In genomic region chr4:59457941-59458340, GRCm38 (mm10) we compare ENCODE assay signal across 8 mouse cellular contexts. TPM values are rescaled to one million over a fixed set of nuclear protein-coding genes. Genes with fewer than 3 reads are reported as not detected.
DNase-seq lines count a peak whose midpoint lies in the region; ATAC-seq and TF ChIP-seq lines count a peak whose summit lies in the region.

No protein-coding gene starts in this region.

- no peak overlapping the region for H3K4me3 ChIP-seq in heart, embryonic 12.5 days
- no peak overlapping the region for H3K4me3 ChIP-seq in embryonic facial prominence, embryonic 14.5 days (ENCODE audit: low read depth, low read length)
- H3K4me3 ChIP-seq in lung, embryonic 14.5 days (ENCODE audit: low read depth, low read length): no peak overlapping the region

- TF ChIP-seq CTCF in lung, embryonic 14.5 days (IDR thresholded peaks at IDR 0.05; ENCODE audit: low read depth): no peak

- 45% methylated on average over 9 of the region's 9 CpGs for WGBS in heart, embryonic 12.5 days
- WGBS in embryonic facial prominence, embryonic 14.5 days: 26% methylated on average over 9 of the region's 9 CpGs
- WGBS in lung, embryonic 14.5 days: 28% methylated on average over 9 of the region's 9 CpGs

- ATAC-seq in heart, embryonic 12.5 days (ENCODE audit: insufficient number of reproducible peaks, low FRiP score): no peak
- peak; percentile 38; the same call in 1 of the 2 replicates for ATAC-seq in embryonic facial prominence, embryonic 14.5 days (ENCODE audit: low read depth)
- ATAC-seq in lung, embryonic 14.5 days (ENCODE audit: insufficient read depth): no peak

- H3K9ac ChIP-seq in heart, embryonic 12.5 days: no peak overlapping the region
- H3K9ac ChIP-seq in embryonic facial prominence, embryonic 14.5 days (ENCODE audit: low read depth, low read length): no peak overlapping the region
- H3K9ac ChIP-seq in lung, embryonic 14.5 days: no peak overlapping the region

- peak; percentile 93 for DNase-seq in heart, adult 11 months
- peak; percentile 85 for DNase-seq in 416B (ENCODE audit: low read depth)
- peak; percentile 81 for DNase-seq in embryonic facial prominence, embryonic 14.5 days (ENCODE audit: low spot score)
- DNase-seq in lung, embryonic 14.5 days: peak; percentile 86
- no peak for DNase-seq in thymus, postnatal 10 days (ENCODE audit: low spot score in 2 of 2)
- DNase-seq in yolk sac, embryonic 10.5 days (ENCODE audit: low spot score): no peak
- DNase-seq in left cerebral cortex, adult 9 months (ENCODE audit: low spot score in 2 of 2): no peak

- H3K9me3 ChIP-seq in heart, embryonic 12.5 days (replicated peaks): no peaks in the 10 kb centered on the region
- H3K9me3 ChIP-seq in embryonic facial prominence, embryonic 14.5 days (ENCODE audit: control insufficient read depth, low read length): no peaks in the 10 kb centered on the region
- no peaks in the 10 kb centered on the region for H3K9me3 ChIP-seq in lung, embryonic 14.5 days (ENCODE audit: low read depth, low read length)

- H3K27me3 ChIP-seq in heart, embryonic 12.5 days (replicated peaks): no peaks in the 10 kb centered on the region
- H3K27me3 ChIP-seq in embryonic facial prominence, embryonic 14.5 days (replicated peaks; ENCODE audit: control insufficient read depth, insufficient read depth, low read length): no peaks in the 10 kb centered on the region
- H3K27me3 ChIP-seq in lung, embryonic 14.5 days (ENCODE audit: insufficient read depth, low read length): no peaks in the 10 kb centered on the region

- H3K4me1 ChIP-seq in heart, embryonic 12.5 days (replicated peaks): peaks cover 41% of the 10 kb centered on the region
- peaks cover 7% of the 10 kb centered on the region; the same call in 1 of the 2 replicates for H3K4me1 ChIP-seq in embryonic facial prominence, embryonic 14.5 days (ENCODE audit: control insufficient read depth, insufficient read depth, low read length)
- peaks cover 19% of the 10 kb centered on the region; the same call in 1 of the 2 replicates for H3K4me1 ChIP-seq in lung, embryonic 14.5 days (ENCODE audit: insufficient read depth)

- H3K27ac ChIP-seq in heart, embryonic 12.5 days (ENCODE audit: poor library complexity, severe bottlenecking): no peak overlapping the region
- H3K27ac ChIP-seq in embryonic facial prominence, embryonic 14.5 days (replicated peaks; ENCODE audit: low read depth, low read length): no peak overlapping the region; the same call in 1 of the 2 replicates
- no peak overlapping the region for H3K27ac ChIP-seq in lung, embryonic 14.5 days (ENCODE audit: low read depth)

- H3K4me2 ChIP-seq in heart, embryonic 12.5 days: no peak overlapping the region
- no peak overlapping the region; the same call in 1 of the 2 replicates for H3K4me2 ChIP-seq in embryonic facial prominence, embryonic 14.5 days (ENCODE audit: low read depth, low read length)
- H3K4me2 ChIP-seq in lung, embryonic 14.5 days: peak overlapping the region; percentile 23; the same call in 1 of the 2 replicates

- H3K36me3 ChIP-seq in heart, embryonic 12.5 days: no peaks in the 10 kb centered on the region
- H3K36me3 ChIP-seq in embryonic facial prominence, embryonic 14.5 days (ENCODE audit: control insufficient read depth, insufficient read depth, low read length): no peaks in the 10 kb centered on the region
- no peaks in the 10 kb centered on the region for H3K36me3 ChIP-seq in lung, embryonic 14.5 days (ENCODE audit: insufficient read depth)

RNA-seq across cellular contexts. Expression of gene Susd1, which starts 19.5 kb away (rescaled TPM):
- 9.0 and 10.0 TPM in 2 replicates for polyA plus RNA-seq in heart, embryonic 12.5 days (2016; fragmentation: Nextera tagmentation; extraction: Ambion mirVana)
- 2.1 and 2.2 TPM in 2 replicates for polyA plus RNA-seq in embryonic facial prominence, embryonic 14.5 days (2014; fragmentation: Nextera tagmentation; extraction: Ambion mirVana)
- 5.1 and 5.6 TPM in 2 replicates for polyA plus RNA-seq in lung, embryonic 14.5 days (2014; fragmentation: Nextera tagmentation; extraction: Ambion mirVana)

Comparison
In these comparisons a context has a peak if more than half of its experiments do, and no peak if none do; other contexts are left out.
1. DNase-seq: peak in heart, adult 11 months (single experiment), 416B (single experiment), embryonic facial prominence, embryonic 14.5 days (single experiment) and lung, embryonic 14.5 days (single experiment); none in thymus, postnatal 10 days (0 of 2), yolk sac, embryonic 10.5 days (single experiment) and left cerebral cortex, adult 9 months (0 of 2).